Mouse (Mus musculus) left cerebral cortex, postnatal 14 days (tissue): ENCODE measurements around the gene Rab3a. TPM values are rescaled to one million over a fixed set of nuclear protein-coding genes. Genes with fewer than 3 reads are reported as not detected.

Experiments used
- microRNA-seq, 2 experiments: library from miRNA; unstranded; fragments of <30 nt; microRNA quantifications; one replicate each; pipeline ENCODE4 v1.2.0; 2022
- total RNA-seq, 2 experiments: library from RNA; stranded (reverse); gene quantifications; 2 replicates each; pipeline ENCODE4 v1.2.3; 2021

Gene Rab3a
- total RNA-seq, 2 experiments from 2014 or later, result 926 to 947 TPM

Small RNA genes lying within 50 kb of the gene (microRNA-seq; reads per million reads assigned to microRNA genes)
- gene Mir7240, result 5.7 to 6.3 reads per million in 2 experiments

Other genes with a start within 250 kb of the Rab3a start
- 10 to 100 TPM; 96.6 to 99.7 TPM for gene Rex1bd, start 247.9 kb upstream of the Rab3a start, total RNA-seq
- gene Uba52, start 243.9 kb upstream of the Rab3a start, total RNA-seq, result 1,000 to 10,000 TPM in 1 of 2 experiments, 100 to 1,000 TPM in 1; 967 to 1,028 TPM
- gene Fkbp8, start 227.0 kb upstream of the Rab3a start, total RNA-seq, result 100 to 1,000 TPM; 396 to 406 TPM
- gene Kxd1, start 226.7 kb upstream of the Rab3a start, total RNA-seq, result 10 to 100 TPM; 40.8 to 43.4 TPM
- 10 to 100 TPM; 13.8 to 17.4 TPM for gene Ell, start 215.2 kb upstream of the Rab3a start, total RNA-seq
- gene Isyna1, start 160.3 kb upstream of the Rab3a start, total RNA-seq, result 10 to 100 TPM; 47.5 to 51.0 TPM
- 100 to 1,000 TPM; 270 to 302 TPM for gene Ssbp4, start 145.8 kb upstream of the Rab3a start, total RNA-seq
- gene Lrrc25, start 138.5 kb upstream of the Rab3a start, total RNA-seq, result under 1 TPM; 0.90 to 0.97 TPM
- gene Gdf15, start 122.2 kb upstream of the Rab3a start, total RNA-seq, result not detected
- gene Pgpep1, start 94.3 kb upstream of the Rab3a start, total RNA-seq, result 10 to 100 TPM; 14.8 to 19.0 TPM
- gene Lsm4, start 81.4 kb upstream of the Rab3a start, total RNA-seq, result 10 to 100 TPM; 64.3 to 69.7 TPM
- 100 to 1,000 TPM; 165 to 193 TPM for gene Jund, start 55.7 kb upstream of the Rab3a start, total RNA-seq
- under 1 TPM in 1 of 2 experiments, not detected in 1; 0.08 TPM for gene Iqcn, start 51.2 kb upstream of the Rab3a start, total RNA-seq
- not detected for gene Gm3336, start 36.1 kb upstream of the Rab3a start, total RNA-seq
- 1 to 10 TPM; 1.0 to 1.7 TPM for gene Pde4c, start 31.0 kb upstream of the Rab3a start, total RNA-seq
- 10 to 100 TPM; 36.3 to 36.5 TPM for gene Mpv17l2, start 6.3 kb downstream of the Rab3a start, total RNA-seq
- gene Pik3r2, start 22.0 kb downstream of the Rab3a start, total RNA-seq, result 100 to 1,000 TPM; 162 to 174 TPM
- gene Mast3, start 50.4 kb downstream of the Rab3a start, total RNA-seq, result 100 to 1,000 TPM; 176 to 185 TPM
- gene Il12rb1, start 53.8 kb downstream of the Rab3a start, total RNA-seq, result 1 to 10 TPM; 1.2 TPM
- 10 to 100 TPM; 10.2 to 17.2 TPM for gene Arrdc2, start 85.0 kb downstream of the Rab3a start, total RNA-seq
- gene Kcnn1, start 108.6 kb downstream of the Rab3a start, total RNA-seq, result 10 to 100 TPM; 17.2 to 19.2 TPM
- 10 to 100 TPM; 85.4 to 87.5 TPM for gene Ccdc124, start 119.3 kb downstream of the Rab3a start, total RNA-seq
- 10 to 100 TPM in 1 of 2 experiments, 1 to 10 TPM in 1; 8.4 to 10.3 TPM for gene Slc5a5, start 138.1 kb downstream of the Rab3a start, total RNA-seq
- 100 to 1,000 TPM; 581 to 588 TPM for gene Rpl18a, start 142.7 kb downstream of the Rab3a start, total RNA-seq
- gene Map1s, start 151.3 kb downstream of the Rab3a start, total RNA-seq, result 10 to 100 TPM; 70.4 to 84.5 TPM